Mouse (Mus musculus): ENCODE measurements at regions not wholly inside any gene's neighbourhood (a gene's known extent, or its start where the extent isn't known, plus 50 kb on each side); places are given as distances from the start of the nearest gene placed in this dataset.
A peak's percentile ranks its signal among the peaks of the same experiment; 100 is the strongest.

DNA sequence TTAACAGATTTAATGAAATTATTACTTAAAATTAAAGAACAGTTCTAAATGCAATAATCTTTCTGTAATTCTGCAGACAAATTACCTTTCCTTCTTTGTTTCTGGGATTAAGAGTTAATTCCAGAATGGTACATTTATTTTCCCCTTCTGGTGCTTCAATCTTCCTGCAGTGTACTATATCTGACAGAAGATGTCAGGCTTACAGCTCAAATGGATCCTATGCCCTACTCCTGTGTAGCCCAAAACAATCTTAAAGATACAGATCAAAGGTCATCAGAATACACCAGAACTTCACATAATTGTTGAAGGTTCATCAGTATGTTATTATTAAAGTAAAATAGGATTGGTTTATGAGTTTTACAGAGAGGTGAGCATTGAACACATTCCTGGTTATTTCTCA is 3901.7 kb downstream of the 9330182O14Rik start:
- no peaks in the 10 kb centered on the region for H3K4me1 ChIP-seq (ENCODE audit: control insufficient read depth, insufficient read depth, low read length)
- H3K9me3 ChIP-seq (replicated peaks; ENCODE audit: control insufficient read depth, low read length, poor library complexity, severe bottlenecking) = no peaks in the 10 kb centered on the region
- no peak overlapping the region for H3K4me3 ChIP-seq (ENCODE audit: low read depth, low read length)
- no peak overlapping the region for H3K4me2 ChIP-seq (ENCODE audit: low read length)
- no peak overlapping the region for H3K27ac ChIP-seq (ENCODE audit: low read length)
- H3K27me3 ChIP-seq (ENCODE audit: control insufficient read depth, insufficient read depth, low read depth, low read length) = no peaks in the 10 kb centered on the region
- H3K36me3 ChIP-seq (ENCODE audit: control insufficient read depth, insufficient read depth, low read length) = no peaks in the 10 kb centered on the region
- no peak overlapping the region for H3K9ac ChIP-seq (ENCODE audit: low read depth, low read length)
- peak; percentile 85 for ATAC-seq

DNA sequence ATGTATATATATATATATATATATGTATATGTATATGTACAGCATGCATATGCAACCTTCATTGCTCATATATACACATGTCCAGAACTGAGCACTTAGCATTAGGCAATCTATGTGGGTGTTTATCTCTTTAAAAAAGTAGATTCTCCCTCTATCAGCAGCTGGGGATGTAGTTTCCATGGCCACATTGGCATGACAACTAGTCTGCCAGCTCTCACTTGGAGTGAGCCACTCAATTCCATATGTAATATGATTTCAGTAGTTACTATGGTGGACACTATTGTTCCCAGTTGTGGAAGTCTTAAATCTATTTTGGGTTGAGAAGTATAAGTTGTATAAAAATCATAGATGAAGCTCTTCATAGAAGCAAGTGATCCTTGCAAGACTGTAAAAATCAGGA is 3903.7 kb downstream of the 9330182O14Rik start:
- Histone ChIP-seq H3K4me2 (ENCODE audit: low read length) (no peak overlapping the region), H3K27me3 (ENCODE audit: control insufficient read depth, insufficient read depth, low read depth, low read length) (no peaks in the 10 kb centered on the region), H3K36me3 (ENCODE audit: control insufficient read depth, insufficient read depth, low read length) (no peaks in the 10 kb centered on the region), H3K27ac (ENCODE audit: low read length) (no peak overlapping the region), H3K4me3 (ENCODE audit: low read depth, low read length) (no peak overlapping the region), H3K4me1 (ENCODE audit: control insufficient read depth, insufficient read depth, low read length) (no peaks in the 10 kb centered on the region), H3K9ac (ENCODE audit: low read depth, low read length) (no peak overlapping the region), H3K9me3 (replicated peaks; ENCODE audit: control insufficient read depth, low read length, poor library complexity, severe bottlenecking) (no peaks in the 10 kb centered on the region)
- no peak for ATAC-seq

DNA sequence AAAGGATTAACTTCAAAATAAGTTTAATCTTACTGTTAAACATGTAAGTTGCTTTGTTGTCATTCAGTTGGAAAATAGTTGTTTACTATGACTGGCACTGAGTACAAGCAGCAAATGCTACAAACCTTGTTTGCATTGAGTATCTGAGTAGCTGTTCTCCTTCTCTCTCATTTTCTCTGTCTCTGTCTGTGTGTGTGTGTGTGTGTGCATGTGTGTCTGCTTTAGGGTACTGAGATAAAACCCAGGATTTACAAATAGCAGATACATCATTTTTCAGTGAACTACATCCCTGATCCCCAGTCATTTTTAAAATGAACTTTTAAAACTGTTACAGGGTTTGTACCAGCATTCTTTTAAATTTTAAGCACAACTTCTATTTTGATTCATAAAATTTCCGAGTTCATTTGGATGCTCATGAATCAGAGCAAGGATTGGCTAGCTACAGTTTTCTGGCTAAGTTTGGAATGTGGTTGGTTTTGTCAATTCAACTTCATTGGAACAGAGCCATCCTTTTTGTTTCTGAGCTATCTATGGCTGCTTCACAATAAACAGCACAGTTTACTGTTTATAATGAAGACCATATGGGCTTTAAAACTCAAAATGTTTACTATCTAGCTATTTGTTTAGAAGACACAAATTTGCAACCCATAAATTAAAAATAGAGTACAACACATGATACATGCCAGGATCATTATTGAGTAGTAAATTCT is 3916.6 kb downstream of the 9330182O14Rik start:
- H3K36me3 ChIP-seq (ENCODE audit: control insufficient read depth, insufficient read depth, low read length) = no peaks in the 10 kb centered on the region
- WGBS = 81% methylated on average over 1 of the region's 1 CpGs

DNA sequence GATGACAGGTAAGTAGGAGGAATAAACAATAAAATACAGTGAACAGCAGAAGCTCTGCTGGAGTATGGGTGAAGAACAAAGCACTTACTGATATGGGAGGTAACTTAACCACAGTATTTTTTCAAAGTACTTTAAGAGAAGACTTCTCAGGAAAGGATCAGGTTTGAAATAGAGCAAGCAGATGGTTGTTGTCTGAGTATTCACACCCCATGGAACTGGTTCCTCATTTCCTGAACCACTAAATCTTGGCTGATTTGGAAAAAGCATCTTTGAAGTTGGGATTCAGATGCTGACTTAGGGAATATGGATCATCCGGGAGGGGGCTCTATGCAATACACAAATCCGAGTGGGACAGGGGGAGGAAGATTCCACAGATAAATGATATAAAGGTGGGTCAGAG is 3930.7 kb downstream of the 9330182O14Rik start:
- WGBS = 95% methylated on average over 2 of the region's 2 CpGs
- no peak overlapping the region for H3K27ac ChIP-seq (ENCODE audit: low read length)
- H3K4me1 ChIP-seq (ENCODE audit: control insufficient read depth, insufficient read depth, low read length) = no peaks in the 10 kb centered on the region
- no peak overlapping the region for H3K4me3 ChIP-seq (ENCODE audit: low read depth, low read length)
- H3K36me3 ChIP-seq (ENCODE audit: control insufficient read depth, insufficient read depth, low read length) = no peaks in the 10 kb centered on the region
- H3K27me3 ChIP-seq (ENCODE audit: control insufficient read depth, insufficient read depth, low read depth, low read length) = no peaks in the 10 kb centered on the region
- H3K9ac ChIP-seq (ENCODE audit: low read depth, low read length) = no peak overlapping the region
- no peak overlapping the region for H3K4me2 ChIP-seq (ENCODE audit: low read length)
- ATAC-seq = no peak
- no peaks in the 10 kb centered on the region for H3K9me3 ChIP-seq (replicated peaks; ENCODE audit: control insufficient read depth, low read length, poor library complexity, severe bottlenecking)

More for the DNA sequence above, 3916.6 kb downstream of the 9330182O14Rik start:
- no peaks in the 10 kb centered on the region for H3K9me3 ChIP-seq (replicated peaks; ENCODE audit: control insufficient read depth, low read length, poor library complexity, severe bottlenecking)
- no peaks in the 10 kb centered on the region for H3K4me1 ChIP-seq (ENCODE audit: control insufficient read depth, insufficient read depth, low read length)
- H3K4me3 ChIP-seq (ENCODE audit: low read depth, low read length) = no peak overlapping the region
- H3K9ac ChIP-seq (ENCODE audit: low read depth, low read length) = no peak overlapping the region
- no peak overlapping the region for H3K4me2 ChIP-seq (ENCODE audit: low read length)
- no peak for ATAC-seq
- H3K27ac ChIP-seq (ENCODE audit: low read length) = no peak overlapping the region
- H3K27me3 ChIP-seq (ENCODE audit: control insufficient read depth, insufficient read depth, low read depth, low read length) = no peaks in the 10 kb centered on the region

DNA sequence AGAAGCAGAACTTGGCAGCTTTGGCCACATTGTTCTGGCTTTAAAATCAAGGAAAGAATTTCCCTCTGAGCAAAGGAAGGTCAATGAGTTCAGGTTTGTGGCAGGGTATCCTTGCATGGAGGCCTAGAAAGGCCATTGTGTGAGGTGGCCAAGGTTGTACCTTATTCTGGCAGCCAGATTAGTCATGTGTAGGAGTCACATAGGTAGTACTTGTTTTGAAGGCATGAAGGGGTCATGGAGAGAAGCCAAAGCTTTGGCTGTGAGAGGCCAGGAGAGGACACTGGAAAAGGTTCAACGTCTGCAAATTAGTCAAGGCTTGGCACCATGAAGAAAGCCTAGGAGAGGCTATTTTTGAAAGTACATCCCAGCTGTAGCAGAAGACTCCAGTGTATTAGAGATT is 3949.5 kb downstream of the 9330182O14Rik start:
- no peak for ATAC-seq
- Histone ChIP-seq H3K36me3 (ENCODE audit: control insufficient read depth, insufficient read depth, low read length) (no peaks in the 10 kb centered on the region), H3K9me3 (replicated peaks; ENCODE audit: control insufficient read depth, low read length, poor library complexity, severe bottlenecking) (no peaks in the 10 kb centered on the region), H3K9ac (ENCODE audit: low read depth, low read length) (no peak overlapping the region), H3K4me2 (ENCODE audit: low read length) (no peak overlapping the region), H3K4me3 (ENCODE audit: low read depth, low read length) (no peak overlapping the region), H3K27me3 (ENCODE audit: control insufficient read depth, insufficient read depth, low read depth, low read length) (no peaks in the 10 kb centered on the region), H3K27ac (ENCODE audit: low read length) (no peak overlapping the region), H3K4me1 (ENCODE audit: control insufficient read depth, insufficient read depth, low read length) (no peaks in the 10 kb centered on the region)
- WGBS = 80% methylated on average over 1 of the region's 1 CpGs

DNA sequence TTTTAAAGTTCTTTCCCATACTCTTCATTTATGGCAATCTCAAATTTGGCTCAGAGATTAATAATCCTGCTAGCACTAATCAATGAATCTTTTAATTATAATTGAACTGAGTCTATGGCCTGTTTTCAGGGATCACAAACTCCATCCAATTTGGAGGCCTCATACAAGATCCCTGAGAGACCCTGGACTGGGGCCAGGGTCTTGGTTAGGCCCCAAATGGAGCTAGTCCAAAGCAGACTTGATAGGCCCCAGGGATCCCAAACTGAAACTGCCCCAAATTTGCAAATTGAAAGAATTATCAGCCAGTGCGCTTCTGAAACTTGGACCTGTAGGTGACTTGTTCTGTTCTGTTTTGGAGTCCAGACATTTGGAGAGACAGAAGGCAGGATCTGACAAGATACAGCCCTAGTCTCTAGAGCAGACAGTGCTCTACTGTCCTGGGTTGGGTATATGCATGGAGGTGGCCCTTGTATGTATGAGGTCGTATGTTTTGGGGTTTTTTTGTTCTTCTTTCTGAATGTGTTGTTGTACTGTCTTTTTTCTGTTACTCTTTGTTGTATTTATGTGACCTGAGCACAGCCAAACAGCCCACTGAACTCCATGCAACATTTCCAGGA is 3978.3 kb downstream of the 9330182O14Rik start:
- Histone ChIP-seq H3K27me3 (ENCODE audit: control insufficient read depth, insufficient read depth, low read depth, low read length) (no peaks in the 10 kb centered on the region), H3K4me2 (ENCODE audit: low read length) (no peak overlapping the region), H3K4me3 (ENCODE audit: low read depth, low read length) (no peak overlapping the region), H3K4me1 (ENCODE audit: control insufficient read depth, insufficient read depth, low read length) (no peaks in the 10 kb centered on the region), H3K27ac (ENCODE audit: low read length) (no peak overlapping the region), H3K9ac (ENCODE audit: low read depth, low read length) (no peak overlapping the region), H3K9me3 (replicated peaks; ENCODE audit: control insufficient read depth, low read length, poor library complexity, severe bottlenecking) (no peaks in the 10 kb centered on the region), H3K36me3 (ENCODE audit: control insufficient read depth, insufficient read depth, low read length) (no peaks in the 10 kb centered on the region)
- 90% methylated on average over 2 of the region's 2 CpGs for WGBS
- no peak for ATAC-seq

DNA sequence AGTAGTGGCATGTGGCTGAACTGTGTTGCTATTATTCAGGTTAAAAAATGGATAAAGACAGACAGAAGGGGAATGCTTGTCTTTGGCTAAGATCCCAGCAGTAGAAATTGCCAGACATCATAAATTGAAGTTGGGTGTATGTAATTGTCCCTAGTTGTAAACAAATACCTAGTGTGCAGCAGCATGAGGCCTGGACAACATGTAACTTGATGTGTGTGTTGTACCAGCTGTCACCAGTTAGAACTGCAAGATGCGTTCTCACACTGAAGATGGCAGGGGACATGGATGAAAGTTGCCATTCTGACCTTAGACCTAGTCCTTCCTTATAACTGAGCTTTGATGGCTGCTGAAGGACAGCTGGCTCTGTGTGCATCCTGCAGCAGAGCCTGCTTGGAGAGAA is 4000.0 kb downstream of the 9330182O14Rik start:
- no peak for ATAC-seq
- no peak overlapping the region for H3K4me3 ChIP-seq (ENCODE audit: low read depth, low read length)
- no peaks in the 10 kb centered on the region for H3K36me3 ChIP-seq (ENCODE audit: control insufficient read depth, insufficient read depth, low read length)
- H3K27me3 ChIP-seq (ENCODE audit: control insufficient read depth, insufficient read depth, low read depth, low read length) = no peaks in the 10 kb centered on the region
- H3K27ac ChIP-seq (ENCODE audit: low read length) = no peak overlapping the region
- no peak overlapping the region for H3K4me2 ChIP-seq (ENCODE audit: low read length)
- H3K9me3 ChIP-seq (replicated peaks; ENCODE audit: control insufficient read depth, low read length, poor library complexity, severe bottlenecking) = no peaks in the 10 kb centered on the region
- 61% methylated on average over 1 of the region's 1 CpGs for WGBS
- H3K4me1 ChIP-seq (ENCODE audit: control insufficient read depth, insufficient read depth, low read length) = no peaks in the 10 kb centered on the region
- H3K9ac ChIP-seq (ENCODE audit: low read depth, low read length) = no peak overlapping the region

Measured in midbrain, embryonic 16.5 days (tissue).